Mouse (Mus musculus): Measurements from ENCODE around the gene Fbxw11. TPM values are rescaled to one million over a fixed set of nuclear protein-coding genes. Genes with fewer than 3 reads are reported as not detected.
A peak's percentile ranks its signal among the peaks of the same experiment; 100 is the strongest.

The Fbxw11 gene
- total RNA-seq, 1 experiment, result 45.8 TPM

- DNase-seq (ENCODE audit: low read depth, low spot score), result no peak
- H3K4me1 ChIP-seq (ENCODE audit: control insufficient read depth in 2 of 2, insufficient read depth in 2 of 2, low read length in 2 of 2, poor library complexity in 1 of 2), result peaks cover 0 to 8% of the 10 kb centered on the region in 2 experiments; a peak in 1 of 4 replicates
Observed at GRCm38 (mm10) chr11:32697695-32698094, 55.2 kb downstream of the Fbxw11 start.

GRCm38 (mm10) chr11:32699913-32700493, 57.5 kb downstream of the Fbxw11 start:
- no peaks in the 10 kb centered on the region for H3K9me3 ChIP-seq (ENCODE audit: control insufficient read depth, insufficient read depth, low read depth, low read length)
- no peak overlapping the region for H3K27ac ChIP-seq (ENCODE audit: insufficient read depth, low read depth, low read length, poor library complexity, severe bottlenecking)
- TF ChIP-seq HCFC1 (IDR thresholded peaks at IDR 0.05; ENCODE audit: borderline replicate concordance, insufficient read depth, low read length) (no peak), ZNF384 (IDR thresholded peaks at IDR 0.05; ENCODE audit: low read depth, low read length) (no peak), MAFK (IDR thresholded peaks at IDR 0.05; ENCODE audit: insufficient read depth, low read depth, low read length) (no peak), ZC3H11A (IDR thresholded peaks at IDR 0.05; ENCODE audit: borderline replicate concordance, low read depth, low read length) (no peak), CHD2 (IDR thresholded peaks at IDR 0.05; ENCODE audit: low read depth, low read length) (no peak)
- in situ Hi-C loops (cut with MboI; ENCODE audit: low sequenced_read_pairs in 2 of 2, unreplicated experiment in 2 of 2), result no loop called here
- H3K9ac ChIP-seq (ENCODE audit: insufficient read depth, low read depth, low read length, poor library complexity, severe bottlenecking), result no peak overlapping the region
- no peak for DNase-seq (ENCODE audit: low read depth, low spot score)
- H3K4me1 ChIP-seq (ENCODE audit: control insufficient read depth in 2 of 2, insufficient read depth in 2 of 2, low read length in 2 of 2, poor library complexity in 1 of 2), result peaks cover 2 to 15% of the 10 kb centered on the region in 2 experiments; a peak in 3 of 4 replicates
- H3K4me3 ChIP-seq (ENCODE audit: insufficient read depth in 1 of 2, low read depth in 1 of 2, low read length in 2 of 2, poor library complexity in 1 of 2, severe bottlenecking in 1 of 2), result no peak overlapping the region
- H3K36me3 ChIP-seq (ENCODE audit: control insufficient read depth, insufficient read depth, low read length, poor library complexity, severe bottlenecking), result no peaks in the 10 kb centered on the region

More at GRCm38 (mm10) chr11:32697695-32698094, 55.2 kb downstream of the Fbxw11 start:
- Histone ChIP-seq H3K36me3 (ENCODE audit: control insufficient read depth, insufficient read depth, low read length, poor library complexity, severe bottlenecking) (no peaks in the 10 kb centered on the region), H3K27ac (ENCODE audit: insufficient read depth, low read depth, low read length, poor library complexity, severe bottlenecking) (no peak overlapping the region), H3K9me3 (ENCODE audit: control insufficient read depth, insufficient read depth, low read depth, low read length) (no peaks in the 10 kb centered on the region), H3K4me3 (ENCODE audit: insufficient read depth in 1 of 2, low read depth in 1 of 2, low read length in 2 of 2, poor library complexity in 1 of 2, severe bottlenecking in 1 of 2) (no peak overlapping the region), H3K9ac (ENCODE audit: insufficient read depth, low read depth, low read length, poor library complexity, severe bottlenecking) (no peak overlapping the region)
- in situ Hi-C loops (cut with MboI; ENCODE audit: low sequenced_read_pairs in 2 of 2, unreplicated experiment in 2 of 2), result no loop called here
- TF ChIP-seq MAFK (IDR thresholded peaks at IDR 0.05; ENCODE audit: insufficient read depth, low read depth, low read length), result no peak
- no peak for TF ChIP-seq HCFC1 (IDR thresholded peaks at IDR 0.05; ENCODE audit: borderline replicate concordance, insufficient read depth, low read length)
- TF ChIP-seq CHD2 (IDR thresholded peaks at IDR 0.05; ENCODE audit: low read depth, low read length), result no peak
- no peak for TF ChIP-seq ZNF384 (IDR thresholded peaks at IDR 0.05; ENCODE audit: low read depth, low read length)
- TF ChIP-seq ZC3H11A (IDR thresholded peaks at IDR 0.05; ENCODE audit: borderline replicate concordance, low read depth, low read length), result no peak

GRCm38 (mm10) chr11:32701566-32701965, 59.0 kb downstream of the Fbxw11 start:
- in situ Hi-C loops (cut with MboI; ENCODE audit: low sequenced_read_pairs in 2 of 2, unreplicated experiment in 2 of 2), result no loop called here
- Histone ChIP-seq H3K9me3 (ENCODE audit: control insufficient read depth, insufficient read depth, low read depth, low read length) (no peaks in the 10 kb centered on the region), H3K36me3 (ENCODE audit: control insufficient read depth, insufficient read depth, low read length, poor library complexity, severe bottlenecking) (no peaks in the 10 kb centered on the region), H3K27ac (ENCODE audit: insufficient read depth, low read depth, low read length, poor library complexity, severe bottlenecking) (no peak overlapping the region), H3K4me1 (ENCODE audit: control insufficient read depth in 2 of 2, insufficient read depth in 2 of 2, low read length in 2 of 2, poor library complexity in 1 of 2) (peaks cover 2 to 13% of the 10 kb centered on the region in 2 experiments; a peak in 3 of 4 replicates), H3K4me3 (ENCODE audit: insufficient read depth in 1 of 2, low read depth in 1 of 2, low read length in 2 of 2, poor library complexity in 1 of 2, severe bottlenecking in 1 of 2) (no peak overlapping the region), H3K9ac (ENCODE audit: insufficient read depth, low read depth, low read length, poor library complexity, severe bottlenecking) (no peak overlapping the region)
- TF ChIP-seq MAFK (IDR thresholded peaks at IDR 0.05; ENCODE audit: insufficient read depth, low read depth, low read length), result no peak
- TF ChIP-seq HCFC1 (IDR thresholded peaks at IDR 0.05; ENCODE audit: borderline replicate concordance, insufficient read depth, low read length), result no peak
- TF ChIP-seq ZC3H11A (IDR thresholded peaks at IDR 0.05; ENCODE audit: borderline replicate concordance, low read depth, low read length), result no peak
- no peak for TF ChIP-seq ZNF384 (IDR thresholded peaks at IDR 0.05; ENCODE audit: low read depth, low read length)
- no peak for TF ChIP-seq CHD2 (IDR thresholded peaks at IDR 0.05; ENCODE audit: low read depth, low read length)
- DNase-seq (ENCODE audit: low read depth, low spot score), result no peak

GRCm38 (mm10) chr11:32704241-32704890, 61.8 kb downstream of the Fbxw11 start:
- peaks cover 2 to 18% of the 10 kb centered on the region in 2 experiments; a peak in 3 of 4 replicates for H3K4me1 ChIP-seq (ENCODE audit: control insufficient read depth in 2 of 2, insufficient read depth in 2 of 2, low read length in 2 of 2, poor library complexity in 1 of 2)
- H3K36me3 ChIP-seq (ENCODE audit: control insufficient read depth, insufficient read depth, low read length, poor library complexity, severe bottlenecking), result no peaks in the 10 kb centered on the region
- H3K9ac ChIP-seq (ENCODE audit: insufficient read depth, low read depth, low read length, poor library complexity, severe bottlenecking), result no peak overlapping the region
- H3K9me3 ChIP-seq (ENCODE audit: control insufficient read depth, insufficient read depth, low read depth, low read length), result no peaks in the 10 kb centered on the region
- TF ChIP-seq ZNF384 (IDR thresholded peaks at IDR 0.05; ENCODE audit: low read depth, low read length) (no peak), MAFK (IDR thresholded peaks at IDR 0.05; ENCODE audit: insufficient read depth, low read depth, low read length) (no peak), CHD2 (IDR thresholded peaks at IDR 0.05; ENCODE audit: low read depth, low read length) (no peak), ZC3H11A (IDR thresholded peaks at IDR 0.05; ENCODE audit: borderline replicate concordance, low read depth, low read length) (no peak), HCFC1 (IDR thresholded peaks at IDR 0.05; ENCODE audit: borderline replicate concordance, insufficient read depth, low read length) (no peak)
- peak overlapping the region; percentile 3; the same call in 1 of the 2 replicates for H3K27ac ChIP-seq (ENCODE audit: insufficient read depth, low read depth, low read length, poor library complexity, severe bottlenecking)
- no peak overlapping the region for H3K4me3 ChIP-seq (ENCODE audit: insufficient read depth in 1 of 2, low read depth in 1 of 2, low read length in 2 of 2, poor library complexity in 1 of 2, severe bottlenecking in 1 of 2)
- in situ Hi-C loops (cut with MboI; ENCODE audit: low sequenced_read_pairs in 2 of 2, unreplicated experiment in 2 of 2), result no loop called here
- DNase-seq (ENCODE audit: low read depth, low spot score), result no peak
